Mouse (Mus musculus) ovary, postnatal 36 days (tissue): ENCODE results near the gene Gabrb1.

Experiments
- DNase-seq: peaks from one replicate; pipeline ENCODE4 v3.0.0; 2022; ENCODE audit warnings: low spot score, mixed read lengths

Gene Gabrb1

DNA sequence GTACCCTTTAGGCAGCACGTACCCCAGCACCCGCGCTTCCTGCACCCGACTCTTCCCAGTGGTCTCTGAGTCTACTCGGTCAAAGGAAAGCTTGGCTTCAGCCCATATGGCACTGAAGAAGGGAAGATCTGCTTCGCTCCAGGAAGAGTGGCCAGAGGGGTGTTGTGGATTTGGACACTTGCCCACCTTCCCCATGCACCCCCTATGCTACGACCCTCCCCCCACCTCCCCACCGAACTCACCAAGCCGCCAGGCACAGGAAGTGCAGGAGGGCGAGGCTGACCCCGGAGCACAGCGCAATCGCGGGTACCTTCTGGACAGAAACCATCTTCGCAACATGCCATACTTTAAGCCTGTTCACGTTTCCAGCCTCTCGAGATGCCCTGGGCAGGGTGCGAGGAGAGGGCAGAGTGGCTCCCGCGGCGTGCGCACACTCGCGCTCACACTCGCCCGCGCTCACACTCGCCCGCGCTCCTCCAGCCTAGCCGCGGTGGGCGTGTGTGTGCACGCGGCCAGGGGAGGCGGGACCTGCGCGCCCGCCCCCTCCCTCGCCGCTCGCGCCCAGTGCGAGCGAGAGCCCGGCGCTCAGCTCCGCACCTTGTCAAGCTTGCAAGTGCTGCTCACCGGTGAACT is at the start of gene Gabrb1:
Gene Gabrb1, plus strand, starts transcription at position 632 of the 633 bp plus-strand sequence.
- DNase-seq = peak; percentile 49

DNA sequence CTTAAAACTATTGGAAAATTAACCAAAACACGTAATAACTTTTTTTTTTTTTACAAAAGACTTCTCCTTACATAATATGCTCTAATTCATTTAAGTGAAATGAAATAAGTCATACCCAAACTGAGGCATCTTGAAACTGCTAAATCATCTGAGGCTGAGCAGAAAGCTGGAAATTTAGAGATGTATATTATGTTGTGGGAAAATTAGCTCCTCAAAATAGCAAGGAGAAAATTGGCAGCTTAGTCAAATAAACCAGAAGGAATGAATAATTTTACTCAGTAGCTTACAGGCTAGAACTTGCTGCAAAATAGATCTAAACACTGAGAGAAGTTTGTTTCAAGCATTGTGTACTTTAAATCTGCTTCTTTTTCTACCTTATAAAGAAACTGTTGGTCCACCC is 49.2 kb upstream of the Gabrb1 start:
- DNase-seq = no peak

DNA sequence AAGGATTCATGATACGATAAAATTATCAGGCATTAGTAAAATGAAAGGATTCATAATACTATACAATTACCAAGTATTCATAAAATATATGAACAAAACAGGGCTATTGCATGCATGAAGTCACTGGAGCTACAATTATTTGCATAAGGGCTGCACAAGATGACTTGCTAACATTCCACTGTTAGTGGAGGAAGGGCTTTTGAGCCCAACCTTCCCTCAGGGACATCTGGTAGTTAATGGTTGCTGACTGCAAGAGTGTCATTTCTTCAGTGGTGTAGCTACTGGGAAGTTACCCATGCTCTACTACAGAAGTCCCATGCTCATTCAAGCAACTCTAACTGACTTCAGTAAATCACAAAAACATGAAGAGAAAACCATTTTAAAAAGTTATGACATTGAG is 43.6 kb upstream of the Gabrb1 start:
- DNase-seq = no peak

DNA sequence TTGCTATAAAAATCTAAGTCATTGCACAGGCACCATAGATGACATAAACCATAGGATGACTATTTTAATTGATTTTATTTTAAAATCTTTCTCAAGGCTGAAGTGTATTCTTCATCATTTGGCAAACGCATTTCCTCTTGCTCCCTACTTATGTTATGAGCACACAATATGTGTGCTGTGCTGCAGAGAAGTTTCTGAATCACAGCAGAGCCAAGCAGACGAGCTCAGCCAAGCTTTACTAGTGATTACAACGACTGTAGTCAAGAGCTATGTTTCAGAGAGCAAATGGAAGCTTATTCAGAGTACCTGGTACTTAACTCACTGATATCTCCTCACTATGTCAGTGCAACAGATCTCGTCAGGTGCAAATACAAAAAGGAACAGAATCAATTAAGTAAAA is 41.2 kb upstream of the Gabrb1 start:
- no peak for DNase-seq

DNA sequence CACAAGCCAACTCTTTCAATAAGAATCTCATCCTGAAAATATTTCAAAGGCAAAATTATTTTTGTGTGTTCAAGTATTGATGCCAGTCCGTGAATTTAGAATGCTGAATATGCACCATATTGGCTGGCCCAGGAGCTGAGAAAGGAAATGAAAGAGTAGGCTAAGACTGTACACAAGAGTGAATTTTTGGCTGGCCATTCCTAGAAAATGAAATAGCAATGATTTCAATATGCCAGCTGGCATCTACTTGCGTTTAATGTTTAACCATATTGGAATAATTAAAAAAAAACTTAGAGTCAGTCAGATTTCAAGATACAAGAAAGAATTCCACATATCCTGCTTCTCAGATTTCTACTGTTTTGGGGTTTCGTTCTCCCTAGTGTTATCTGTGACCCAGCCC is 30.1 kb upstream of the Gabrb1 start:
- DNase-seq = no peak

DNA sequence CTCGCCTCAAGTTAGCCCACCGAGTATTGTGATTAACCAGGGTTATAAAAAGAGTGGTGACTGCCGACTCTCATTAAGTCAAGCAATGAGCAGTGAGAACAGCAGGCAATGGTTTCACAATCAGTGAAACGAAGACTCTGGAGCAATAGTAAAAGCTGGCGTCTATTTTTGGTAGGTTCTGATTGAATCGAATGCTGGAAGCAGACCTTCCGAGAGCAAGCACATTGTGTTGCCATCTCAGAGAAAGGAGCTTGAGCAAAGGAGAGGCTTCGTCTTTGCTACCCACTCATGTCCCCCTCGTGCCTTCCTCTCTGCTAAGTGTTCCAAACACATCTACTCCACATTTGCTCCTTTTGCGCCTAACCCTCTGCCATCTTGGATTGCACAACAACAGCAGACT is 18.1 kb upstream of the Gabrb1 start:
- no peak for DNase-seq

DNA sequence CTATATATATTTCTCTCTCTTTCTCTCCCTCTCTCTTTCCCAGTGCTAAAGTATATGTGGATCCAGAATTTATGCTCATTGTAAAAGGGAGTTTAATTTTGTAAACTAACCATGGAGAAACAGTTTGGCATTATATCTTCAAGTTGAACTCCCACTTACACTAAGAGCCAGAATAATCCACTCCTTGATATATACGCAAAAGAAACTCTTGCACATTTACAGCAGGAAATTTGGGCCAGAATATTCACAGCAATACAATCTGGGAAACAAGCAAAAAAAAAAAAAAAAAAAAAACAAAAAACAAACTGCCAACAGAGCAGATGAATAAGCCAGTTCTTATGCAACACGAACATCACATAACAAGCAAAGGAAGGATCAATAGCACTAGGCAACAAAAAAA is 9.8 kb upstream of the Gabrb1 start:
- no peak for DNase-seq

DNA sequence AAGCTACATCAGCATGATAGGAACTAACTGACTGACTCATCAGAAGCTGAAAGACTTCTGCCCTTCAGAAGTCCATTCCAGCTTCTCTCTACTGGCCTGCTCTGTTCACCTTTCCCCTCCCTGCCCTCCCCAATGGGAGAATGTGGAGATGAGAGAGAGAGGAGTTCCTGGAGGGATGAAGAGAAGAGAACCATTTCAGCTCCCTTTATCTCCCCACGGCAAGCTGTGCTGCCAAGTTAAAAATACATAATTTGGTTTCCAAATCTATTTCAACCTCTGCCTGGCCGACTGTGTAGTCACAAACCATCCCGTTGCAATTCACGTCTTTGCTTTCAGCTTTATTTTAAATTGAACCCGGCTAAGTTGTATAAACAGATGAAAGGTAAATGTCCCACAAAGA is 3.9 kb upstream of the Gabrb1 start:
- no peak for DNase-seq

DNA sequence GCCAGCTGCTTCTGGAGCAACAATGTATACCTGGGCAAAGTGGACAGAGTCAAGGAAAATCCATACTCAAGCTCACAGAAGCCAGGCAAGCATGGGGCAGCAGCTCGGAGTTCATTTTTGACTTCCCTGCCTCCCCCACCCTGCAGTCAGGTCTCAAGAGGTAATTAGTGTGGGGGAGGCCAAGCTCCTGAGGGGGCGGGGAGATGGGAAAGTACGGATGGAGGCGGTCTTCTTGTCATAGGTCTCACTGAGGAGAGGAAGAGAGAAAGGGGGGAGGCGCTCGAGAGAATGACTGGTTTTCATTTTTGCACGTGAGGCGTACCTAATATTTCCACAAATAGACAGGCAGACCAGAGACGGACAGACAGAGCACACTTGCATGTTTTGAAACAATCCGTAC is 1.1 kb upstream of the Gabrb1 start:
- DNase-seq = peak; percentile 6

DNA sequence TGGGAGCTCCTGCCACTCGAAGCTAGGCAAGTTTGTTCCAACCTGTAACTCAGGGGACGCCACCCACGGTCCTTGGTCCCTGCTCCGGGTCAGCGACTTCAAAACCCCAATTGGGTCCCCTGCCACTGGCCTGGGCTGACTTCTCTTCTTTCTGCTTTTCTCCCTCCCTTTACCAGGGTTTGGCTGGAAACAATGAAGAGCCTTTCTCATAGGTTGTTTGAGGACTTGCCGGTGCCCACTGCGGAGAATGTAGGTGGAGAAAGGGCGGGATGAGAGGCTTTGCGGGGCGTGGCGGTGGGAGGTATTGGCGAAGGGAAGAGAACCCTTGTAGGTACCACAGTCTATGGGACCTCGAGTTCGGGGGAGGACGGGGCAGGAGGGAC is 193 bp downstream of the Gabrb1 start, which contains the start of gene Gabra4:
Gene Gabra4, minus strand, starts transcription at position 194 of the 383 bp plus-strand sequence.
- DNase-seq = peak; percentile 17

DNA sequence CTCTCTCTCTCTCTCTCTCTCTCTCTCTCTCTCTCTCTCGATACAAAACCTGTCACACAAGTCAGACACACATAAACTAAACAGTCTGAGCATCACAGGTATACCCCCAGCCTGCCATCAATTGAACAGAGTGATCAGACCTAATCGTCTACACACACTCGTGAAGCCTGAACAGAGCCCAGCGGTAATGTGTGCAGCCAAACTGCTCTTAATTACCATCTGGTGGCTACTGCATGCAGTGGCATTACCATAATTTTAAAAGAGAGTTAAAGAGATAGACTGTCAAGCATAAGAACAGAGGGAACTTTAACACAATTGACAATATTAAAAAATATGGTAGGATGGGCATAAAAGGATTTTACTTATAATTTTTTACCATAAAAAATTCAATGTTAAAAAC is 7.7 kb downstream of the Gabrb1 start:
- DNase-seq = no peak

DNA sequence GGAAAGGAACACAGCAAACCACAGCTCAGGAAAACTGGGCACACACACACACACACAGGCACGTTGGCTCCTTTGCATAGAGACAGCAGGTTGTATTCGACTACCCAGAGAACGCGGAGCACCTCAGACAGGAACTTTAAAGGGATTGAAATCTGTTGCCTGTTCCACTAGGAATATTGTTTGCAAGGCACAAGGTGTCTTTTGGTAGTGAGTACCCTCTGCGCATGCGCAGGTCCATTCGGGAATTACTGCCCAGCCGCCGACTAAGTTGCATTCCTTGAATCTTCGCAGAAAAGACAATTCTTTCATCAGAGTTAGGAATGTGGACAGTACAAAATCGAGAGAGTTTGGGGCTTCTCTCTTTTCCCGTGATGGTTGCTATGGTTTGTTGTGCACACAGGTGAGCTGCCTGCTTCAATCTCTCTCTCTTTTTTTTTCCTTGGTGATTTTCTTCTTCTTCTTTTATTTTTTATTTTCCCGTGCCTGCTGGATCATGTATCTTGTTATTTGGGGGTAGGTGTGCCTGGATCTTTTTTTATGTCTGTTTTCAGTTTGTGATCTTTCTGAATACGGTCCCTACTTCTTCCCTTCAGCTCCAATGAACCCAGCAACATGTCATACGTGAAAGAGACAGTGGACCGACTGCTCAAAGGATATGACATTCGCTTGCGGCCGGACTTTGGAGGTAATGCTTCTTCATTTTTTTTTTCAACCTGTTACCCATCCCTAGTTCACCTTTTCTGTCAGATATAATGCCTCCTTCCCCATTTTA is 42.0 kb downstream of the Gabrb1 start:
- peak; percentile 50 for DNase-seq

DNA sequence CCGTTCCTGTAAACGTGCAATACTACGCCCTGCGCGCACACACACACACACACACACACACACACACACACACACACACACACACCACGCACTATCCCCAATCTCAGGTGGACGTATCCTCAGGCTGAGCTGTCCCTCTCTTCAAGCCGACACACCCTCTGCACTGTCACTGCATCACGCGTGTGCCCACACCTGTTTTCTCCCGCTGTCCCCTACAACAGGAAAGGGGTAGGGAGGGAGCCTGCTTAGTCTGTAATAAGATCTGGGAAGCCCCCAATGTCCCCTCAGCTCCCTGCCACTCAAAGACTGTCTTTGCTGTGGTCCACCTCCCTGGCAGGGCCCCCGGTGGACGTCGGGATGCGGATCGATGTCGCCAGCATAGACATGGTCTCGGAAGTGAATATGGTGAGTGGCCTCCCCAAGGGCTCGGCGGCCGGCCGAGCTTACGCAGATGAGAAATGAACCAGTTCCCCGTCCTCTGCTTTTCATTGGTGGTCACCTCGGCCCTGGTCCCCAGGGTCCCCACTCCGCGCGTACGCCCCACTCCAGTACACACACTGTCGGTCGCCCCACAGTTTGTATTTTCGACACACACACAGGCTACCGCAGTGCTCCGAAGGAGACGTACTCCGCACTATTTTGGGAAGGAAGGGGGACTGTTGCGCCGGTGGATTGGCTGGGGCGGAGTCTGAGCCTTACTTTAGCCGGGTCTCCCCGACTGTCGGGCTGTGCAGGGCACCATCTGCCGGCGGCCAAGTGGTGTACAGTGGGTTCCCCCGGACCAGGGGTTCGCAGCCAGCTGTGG is 42.8 kb downstream of the Gabrb1 start:
- peak; percentile 65 for DNase-seq

DNA sequence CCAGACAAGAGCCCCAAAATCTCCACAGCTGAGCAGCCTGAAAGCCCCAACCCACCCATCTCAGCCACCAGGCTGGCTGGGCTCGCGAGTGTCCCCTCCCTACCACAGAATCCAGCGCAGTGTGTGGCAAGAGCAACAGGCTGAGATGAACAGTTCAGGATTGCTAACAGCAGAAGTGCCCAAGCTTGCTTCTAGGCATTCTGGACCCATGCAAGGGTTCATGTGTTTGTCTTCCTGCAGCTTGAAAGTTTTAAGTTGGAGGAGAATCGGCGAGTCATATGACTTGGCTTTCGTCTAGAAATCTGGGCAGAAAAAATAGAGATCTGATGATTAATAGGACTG is 43.3 kb downstream of the Gabrb1 start:
- DNase-seq = no peak

DNA sequence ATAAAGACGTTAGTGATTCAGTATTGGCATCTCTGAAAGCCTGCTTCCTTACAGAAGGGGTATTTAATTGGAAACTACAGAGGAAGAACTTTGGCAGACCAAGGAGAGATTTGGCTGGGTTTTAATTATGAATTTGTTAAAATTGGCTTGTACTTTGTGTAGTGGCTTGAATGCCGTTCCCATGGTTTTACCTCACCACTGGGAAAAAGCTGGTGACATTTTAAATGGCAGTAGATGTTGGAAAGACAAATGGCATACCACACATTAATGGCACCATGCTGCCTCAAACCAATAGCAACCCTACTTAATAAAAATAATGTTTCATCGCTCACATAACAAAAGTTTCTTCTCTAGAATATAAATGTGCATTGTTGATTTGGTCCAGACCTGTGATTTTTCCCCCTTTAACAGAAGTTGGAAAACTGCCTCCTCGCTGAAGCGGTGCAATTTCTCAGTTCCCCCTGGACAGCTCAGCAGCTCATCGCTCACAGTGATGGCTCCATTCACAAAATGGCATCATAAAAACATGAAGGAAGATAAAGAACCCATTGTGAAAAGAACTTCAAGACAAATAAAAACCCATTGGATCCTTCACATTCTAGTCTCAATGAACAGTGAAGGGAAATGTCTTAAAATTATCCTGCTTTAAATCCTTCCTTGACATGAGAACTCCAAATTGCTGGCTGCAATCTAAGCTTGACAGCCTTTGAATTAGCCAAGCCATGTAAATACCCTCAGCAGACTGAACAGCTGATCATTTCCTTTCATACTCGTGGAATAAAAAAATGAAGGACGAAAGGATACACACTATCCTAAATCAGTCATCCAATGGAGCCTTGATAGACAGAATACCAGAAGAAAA is 75.2 kb downstream of the Gabrb1 start:
- DNase-seq = no peak

DNA sequence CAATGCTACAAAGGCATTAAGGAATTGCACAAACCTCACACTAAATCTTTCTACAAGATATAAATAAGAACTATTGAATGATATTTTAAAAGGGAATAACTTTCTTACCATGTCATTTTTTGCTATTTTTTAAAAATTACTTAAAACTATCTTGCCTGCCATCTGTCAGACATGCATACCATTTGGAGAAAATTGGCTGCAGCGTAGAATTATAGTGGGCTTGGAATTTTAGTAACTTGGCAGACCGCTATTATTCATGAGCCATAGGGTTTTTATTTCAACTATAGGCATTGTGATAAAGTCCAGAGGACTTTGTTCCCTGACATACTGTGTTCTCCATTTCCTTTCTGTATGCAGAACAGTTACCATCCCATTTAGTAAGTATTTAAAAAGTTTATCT is 89.5 kb downstream of the Gabrb1 start:
- no peak for DNase-seq

DNA sequence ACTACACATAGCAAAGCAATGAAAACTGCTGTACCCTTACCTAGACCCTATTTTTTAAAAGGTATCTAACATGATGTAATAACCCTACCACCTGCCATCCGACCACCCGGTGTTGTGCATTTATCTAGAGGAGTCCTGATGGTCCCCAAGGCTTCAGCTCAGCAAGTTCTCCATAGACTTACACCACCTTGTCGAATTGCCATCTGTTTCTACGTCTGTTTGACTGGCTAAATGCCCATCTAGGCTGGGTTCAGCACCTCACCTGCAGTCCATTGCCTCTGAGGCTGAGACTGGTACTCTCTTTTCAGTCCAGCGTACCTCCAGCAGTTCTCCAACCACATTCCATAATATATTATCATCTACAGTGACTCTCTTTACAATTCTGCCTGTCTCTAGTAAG is 96.1 kb downstream of the Gabrb1 start:
- no peak for DNase-seq

DNA sequence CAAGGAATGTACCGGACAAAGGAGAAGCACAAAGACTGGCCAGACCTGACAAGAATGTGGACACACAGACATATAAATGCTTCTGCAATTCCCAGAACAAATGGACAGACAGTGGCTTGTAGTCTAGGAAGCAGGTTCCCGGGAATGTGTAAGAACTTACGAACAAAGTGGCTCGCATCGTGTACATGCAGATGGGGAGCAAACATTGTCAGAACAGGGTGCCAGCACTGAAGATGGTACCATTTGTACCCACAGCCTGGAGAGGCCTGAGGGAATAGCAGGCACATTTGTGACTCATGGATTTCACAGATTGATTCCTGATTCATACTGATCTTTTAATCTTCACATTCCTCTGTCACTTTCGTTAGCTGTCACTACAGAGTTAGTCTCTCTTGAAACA is 103.2 kb downstream of the Gabrb1 start:
- DNase-seq = no peak

DNA sequence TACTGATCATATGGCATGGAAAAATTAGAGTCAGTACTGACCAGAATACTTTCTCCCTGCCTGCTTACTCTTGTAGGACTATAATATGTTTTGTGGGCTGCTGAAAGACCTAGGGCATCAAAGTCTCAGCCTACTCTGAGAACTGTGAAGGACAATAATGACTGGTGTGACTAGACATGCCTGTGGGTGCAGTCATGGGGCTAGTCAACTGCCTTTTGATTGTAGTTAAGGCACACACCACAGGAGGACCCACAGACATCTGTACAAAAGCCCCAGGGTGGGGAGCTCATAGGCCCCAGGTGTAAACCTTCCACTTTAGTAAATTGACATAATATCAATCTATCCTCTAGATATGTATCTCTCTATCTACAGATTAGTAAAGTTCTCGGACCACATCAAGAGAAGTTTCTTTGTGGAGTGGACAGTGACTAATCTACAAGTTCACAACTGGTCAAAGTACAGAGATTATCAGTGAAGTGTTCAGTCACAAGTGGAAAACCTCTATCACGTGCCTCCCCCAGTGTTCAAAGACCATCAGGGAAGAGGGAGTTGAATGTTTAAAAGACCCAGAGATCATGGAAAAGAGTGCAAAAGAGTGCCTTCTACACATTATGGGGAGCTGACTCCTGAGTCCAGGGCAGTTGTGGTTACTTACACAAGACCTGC is 123.7 kb downstream of the Gabrb1 start:
- DNase-seq = no peak

DNA sequence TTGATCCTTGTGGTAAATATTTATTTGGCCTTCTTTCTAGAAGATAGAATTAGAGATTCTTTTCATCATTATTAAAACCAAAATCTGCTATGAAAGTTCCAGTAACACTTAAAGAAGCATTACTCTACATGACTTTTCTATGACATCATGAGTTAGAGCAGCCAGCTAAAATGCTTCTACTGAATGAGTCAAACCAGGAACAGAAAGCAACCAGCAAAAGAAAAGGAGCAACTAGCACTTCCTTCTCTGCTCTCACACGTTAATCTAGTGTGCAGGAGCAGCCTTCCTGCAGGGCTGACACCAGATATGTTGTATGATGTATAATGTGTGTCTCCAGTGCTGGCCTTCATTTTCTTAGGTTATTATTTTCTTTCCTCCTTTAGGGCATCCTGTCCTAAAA is 164.9 kb downstream of the Gabrb1 start:
- DNase-seq = no peak

DNA sequence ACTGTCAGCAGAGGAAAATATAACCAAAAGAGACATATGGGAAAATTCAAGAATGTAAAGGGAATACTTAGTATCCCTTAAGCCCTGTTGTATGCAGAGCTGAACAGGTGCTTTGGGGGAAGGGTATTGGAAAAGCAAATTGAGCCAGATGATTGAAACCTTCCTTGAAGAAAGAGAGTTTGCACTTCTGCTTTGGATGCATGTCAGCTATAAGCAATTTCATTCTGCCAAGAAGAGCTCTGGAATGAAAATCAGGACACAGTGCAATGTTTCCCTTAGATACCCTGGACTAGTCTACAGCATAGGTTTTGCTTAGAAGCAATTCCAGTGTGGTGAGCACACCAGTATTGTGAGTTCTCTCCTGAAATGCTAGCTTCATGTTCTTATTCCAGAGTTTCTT is 170.4 kb downstream of the Gabrb1 start:
- no peak for DNase-seq

DNA sequence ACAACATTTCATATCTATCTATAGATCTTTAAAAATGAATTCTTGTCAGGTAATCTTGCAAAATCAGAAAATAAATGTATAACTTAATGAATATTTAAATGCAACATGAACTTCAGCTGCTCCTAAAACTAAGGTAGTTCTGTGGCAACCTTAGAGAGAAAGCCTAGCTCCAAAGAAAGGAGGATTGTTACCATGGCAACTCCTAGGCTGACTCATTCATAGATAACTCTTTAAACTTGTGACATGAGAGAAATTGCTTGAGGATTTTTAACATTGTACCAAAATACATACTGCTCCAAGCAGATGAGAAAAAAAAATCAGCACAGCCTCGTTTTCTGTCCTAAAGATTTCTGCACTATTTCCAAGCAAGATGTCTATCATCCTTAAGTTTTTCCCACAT is 171.1 kb downstream of the Gabrb1 start:
- no peak for DNase-seq
